Mouse (Mus musculus) left cerebral cortex, adult 18-20 months (tissue): ENCODE results near the gene Cpm. TPM values are rescaled to one million over a fixed set of nuclear protein-coding genes. Genes with fewer than 3 reads are reported as not detected.

Experiments used
- DNase-seq, 2 experiments: peaks; one replicate each; pipeline ENCODE4 v3.0.0; 2021 to 2022; ENCODE audit warnings: low spot score in 2 of 2, mixed read lengths in 1 of 2
- total RNA-seq, 2 experiments: library from RNA; stranded (reverse); gene quantifications; 2 replicates each; pipeline ENCODE4 v1.2.3; 2021

The Cpm gene
- total RNA-seq, 2 experiments from 2014 or later: 4.2 TPM

GRCm38 (mm10) chr10:117684298-117685170, 55.2 kb downstream of the Cpm start:
- DNase-seq: no peak

GRCm38 (mm10) chr10:117685171-117685848, 56.0 kb downstream of the Cpm start:
- no peak for DNase-seq

- no peak for DNase-seq
Measured at GRCm38 (mm10) chr10:117685849-117686591, 56.7 kb downstream of the Cpm start.

GRCm38 (mm10) chr10:117687018-117687417, 57.7 kb downstream of the Cpm start:
- DNase-seq: no peak

- no peak for DNase-seq
Measured at GRCm38 (mm10) chr10:117687577-117687976, 58.3 kb downstream of the Cpm start.

- no peak for DNase-seq
Measured at GRCm38 (mm10) chr10:117688204-117689151, 59.2 kb downstream of the Cpm start.

GRCm38 (mm10) chr10:117689297-117690100, 60.2 kb downstream of the Cpm start:
- DNase-seq: no peak

GRCm38 (mm10) chr10:117690101-117690352, 60.7 kb downstream of the Cpm start:
- no peak for DNase-seq

GRCm38 (mm10) chr10:117690770-117691296, 61.5 kb downstream of the Cpm start:
- DNase-seq: no peak

GRCm38 (mm10) chr10:117691389-117691968, 62.2 kb downstream of the Cpm start:
- DNase-seq: no peak

GRCm38 (mm10) chr10:117692173-117692572, 62.9 kb downstream of the Cpm start:
- no peak for DNase-seq

GRCm38 (mm10) chr10:117692953-117693352, 63.7 kb downstream of the Cpm start:
- no peak for DNase-seq

- DNase-seq: no peak
Measured at GRCm38 (mm10) chr10:117694255-117694953, 65.1 kb downstream of the Cpm start.

GRCm38 (mm10) chr10:117695027-117695426, 65.7 kb downstream of the Cpm start:
- no peak for DNase-seq

- no peak for DNase-seq
Measured at GRCm38 (mm10) chr10:117695605-117696004, 66.3 kb downstream of the Cpm start.

GRCm38 (mm10) chr10:117696021-117696826, 66.9 kb downstream of the Cpm start:
- DNase-seq: no peak

- DNase-seq: no peak
Measured at GRCm38 (mm10) chr10:117696827-117697560, 67.7 kb downstream of the Cpm start.
